Mouse (Mus musculus) liver, embryonic 13.5 days (tissue): ENCODE data around the gene Gpr15. TPM values are rescaled to one million over a fixed set of nuclear protein-coding genes. Genes with fewer than 3 reads are reported as not detected.
A peak's percentile ranks its signal among the peaks of the same experiment; 100 is the strongest.

Source experiments
- ATAC-seq: fragments of 200-750 bp; cut with Nextera tagmentation; 2 replicates; pipeline ENCODE4 v1.8.0; 2017; ENCODE audit warnings: low read depth, mild to moderate bottlenecking, moderate number of reproducible peaks, moderate library complexity
- DNase-seq: peaks from one replicate; pipeline ENCODE4 v3.0.0; 2022
- H3K27ac ChIP-seq: fragments of 300-500 bp; sonication (generic); 2 replicates; pipeline ENCODE4 v1.5.1; 2015; ENCODE audit warnings: moderate library complexity, mild to moderate bottlenecking, inconsistent platforms
- H3K27me3 ChIP-seq: fragments of 300-500 bp; sonication (generic); 2 replicates; pipeline ENCODE4 v1.6.1; 2015; ENCODE audit warnings: mild to moderate bottlenecking, inconsistent platforms
- H3K36me3 ChIP-seq: fragments of 300-500 bp; sonication (generic); 2 replicates; pipeline ENCODE4 v1.6.1; 2015; ENCODE audit warnings: mild to moderate bottlenecking, inconsistent platforms
- H3K4me1 ChIP-seq: fragments of 300-500 bp; sonication (generic); replicated peaks from 2 replicates; pipeline ENCODE4 v1.6.1; 2015; ENCODE audit warnings: inconsistent platforms
- H3K4me2 ChIP-seq: fragments of 300-500 bp; sonication (generic); 2 replicates; pipeline ENCODE4 v1.6.1; 2015; ENCODE audit warnings: inconsistent platforms, mild to moderate bottlenecking, moderate library complexity
- H3K4me3 ChIP-seq: fragments of 300-500 bp; sonication (generic); replicated peaks from 2 replicates; pipeline ENCODE4 v1.5.1; 2015; ENCODE audit warnings: mild to moderate bottlenecking, inconsistent platforms
- H3K9ac ChIP-seq: fragments of 300-500 bp; sonication (generic); 2 replicates; pipeline ENCODE4 v1.6.1; 2015; ENCODE audit warnings: mild to moderate bottlenecking, inconsistent platforms
- H3K9me3 ChIP-seq: fragments of 300-500 bp; sonication (generic); replicated peaks from 2 replicates; pipeline ENCODE4 v1.6.1; 2016; ENCODE audit warnings: inconsistent platforms
- WGBS: fragments of 180-500 bp; shearing (Covaris S2); methylation state at CpG from one replicate; pipeline ENCODE4 v1.1.7; 2015; ENCODE audit not compliant: insufficient replicate concordance; 5-methylcytosine and 5-hydroxymethylcytosine counted together
- microRNA-seq: library from miRNA; unstranded; fragments of <30 nt; microRNA quantifications from one replicate; pipeline ENCODE4, GENCODE M21; 2016
- polyA plus RNA-seq: library from polyadenylated mRNA; unstranded; fragments of >200 nt; fragmentation: Nextera tagmentation; extraction: Ambion mirVana; gene quantifications from 2 replicates; pipeline ENCODE4 v1.2.1, GENCODE M21; 2015

Gene Gpr15
- polyA plus RNA-seq, 1 experiment from 2014 or later, result 0.06 TPM

- Histone ChIP-seq H3K27me3 (no peaks in the 10 kb centered on the region), H3K4me2 (peak within 1 kb of the TSS; percentile 79), H3K9me3 (no peaks in the 10 kb centered on the region), H3K36me3 (peaks cover 37% of the 10 kb centered on the region), H3K4me1 (peaks cover 69% of the 10 kb centered on the region), H3K27ac (peak within 1 kb of the TSS; percentile 99), H3K9ac (peak within 1 kb of the TSS; percentile 99), H3K4me3 (peak within 1 kb of the TSS; percentile 97)
- DNase-seq (peak; percentile 98), ATAC-seq (peak; percentile 96)
- WGBS, result under 1% methylated on average over 51 of the region's 51 CpGs
Observed at GRCm38 (mm10) chr16:58669917-58670630, 48.8 kb downstream of the Gpr15 start, which contains the start of gene Cpox. Gene Cpox (plus strand): TSS chr16:58670292.

GRCm38 (mm10) chr16:58669264-58669663, 49.6 kb downstream of the Gpr15 start:
- WGBS, result 12% methylated on average over 5 of the region's 5 CpGs
- no peaks in the 10 kb centered on the region for H3K27me3 ChIP-seq
- peak; percentile 30 for ATAC-seq
- H3K36me3 ChIP-seq, result peaks cover 29% of the 10 kb centered on the region
- H3K4me1 ChIP-seq, result peaks cover 69% of the 10 kb centered on the region
- H3K27ac ChIP-seq, result peak overlapping the region; percentile 99
- H3K4me2 ChIP-seq, result peak overlapping the region; percentile 79
- DNase-seq, result peak; percentile 74
- no peaks in the 10 kb centered on the region for H3K9me3 ChIP-seq
- H3K9ac ChIP-seq, result peak overlapping the region; percentile 99
- H3K4me3 ChIP-seq, result peak overlapping the region; percentile 97

GRCm38 (mm10) chr16:58668586-58668985, 50.3 kb downstream of the Gpr15 start:
- peak overlapping the region; percentile 79 for H3K4me2 ChIP-seq
- DNase-seq (no peak), ATAC-seq (no peak)
- H3K27ac ChIP-seq, result peak overlapping the region; percentile 99
- H3K36me3 ChIP-seq, result peaks cover 22% of the 10 kb centered on the region
- 41% methylated on average over 3 of the region's 3 CpGs for WGBS
- peaks cover 69% of the 10 kb centered on the region for H3K4me1 ChIP-seq
- H3K9ac ChIP-seq, result peak overlapping the region; percentile 99
- no peaks in the 10 kb centered on the region for H3K27me3 ChIP-seq
- H3K9me3 ChIP-seq, result no peaks in the 10 kb centered on the region
- peak overlapping the region; percentile 97 for H3K4me3 ChIP-seq

Small RNAs within 50 kb of the gene (microRNA-seq; reads per million reads assigned to microRNA genes)
- gene Gm27564, result not detected

Other genes with a start within 250 kb of the Gpr15 start
- 43.5 and 47.6 TPM in 2 replicates for gene St3gal6, start 194.8 kb downstream of the Gpr15 start, polyA plus RNA-seq
- gene Gm813, start 102.1 kb downstream of the Gpr15 start, polyA plus RNA-seq, result not detected in 2 replicates
- gene E330017A01Rik, start 80.3 kb downstream of the Gpr15 start, polyA plus RNA-seq, result not detected in 2 replicates
- gene Cpox, start 48.8 kb downstream of the Gpr15 start, polyA plus RNA-seq, result 422 and 453 TPM in 2 replicates
- 32.9 and 41.4 TPM in 2 replicates for gene Cldnd1, start 8.8 kb upstream of the Gpr15 start, polyA plus RNA-seq
- not detected in 2 replicates for gene Olfr172, start 44.1 kb upstream of the Gpr15 start, polyA plus RNA-seq
- not detected in 2 replicates for gene Olfr173, start 81.2 kb upstream of the Gpr15 start, polyA plus RNA-seq
- gene Olfr175-ps1, start 107.7 kb upstream of the Gpr15 start, polyA plus RNA-seq, result not detected in 2 replicates
- not detected in 2 replicates for gene Olfr177, start 155.7 kb upstream of the Gpr15 start, polyA plus RNA-seq
- not detected in 2 replicates for gene Olfr178, start 173.0 kb upstream of the Gpr15 start, polyA plus RNA-seq
- not detected in 2 replicates for gene Olfr181, start 209.7 kb upstream of the Gpr15 start, polyA plus RNA-seq
- not detected in 2 replicates for gene Olfr180, start 210.3 kb upstream of the Gpr15 start, polyA plus RNA-seq